Mouse (Mus musculus) heart, postnatal 0 days (tissue): ENCODE data around the gene Ring1.

Experiments
- CTCF ChIP-seq: IDR thresholded peaks from 2 replicates; pipeline ENCODE4 v1.5.1; 2016; ENCODE audit warnings: antibody characterized with exemption, control low read depth, low read depth
- EP300 ChIP-seq: IDR thresholded peaks from 2 replicates; pipeline ENCODE4 v1.6.1; 2016; ENCODE audit warnings: antibody characterized with exemption, low read depth

DNA sequence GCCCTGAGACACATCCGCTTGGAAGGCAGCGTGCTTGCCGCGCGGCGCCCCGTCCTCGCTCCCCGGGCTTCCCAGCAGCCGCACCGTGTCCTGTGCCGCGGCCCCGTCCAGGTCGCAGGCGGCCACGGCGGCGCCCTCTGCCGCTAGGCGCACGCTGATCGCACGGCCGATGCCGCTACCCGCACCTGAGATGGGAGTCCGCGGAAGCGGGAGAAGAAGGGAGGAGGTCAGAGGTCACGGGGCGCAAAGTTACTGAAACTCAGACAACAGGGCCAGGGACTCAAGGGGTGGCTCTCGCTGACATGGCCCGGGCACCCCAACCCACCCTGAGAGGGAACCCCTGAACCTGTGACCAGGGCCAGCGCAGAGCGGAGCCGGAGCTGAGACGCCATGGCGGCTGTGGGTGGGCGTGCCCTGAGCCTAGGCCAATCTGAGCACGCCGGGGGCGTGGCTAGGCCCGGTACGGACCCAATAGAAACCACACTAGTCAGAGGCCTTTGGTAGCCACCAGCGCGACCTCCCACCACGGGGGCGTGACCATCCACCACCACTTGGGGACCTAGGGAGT is 3.3 kb upstream of the Ring1 start, which contains the start of gene H2-Ke6:
- TF ChIP-seq EP300 (no peak), CTCF (no peak; the same call in 1 of the 2 replicates)
